Mouse (Mus musculus) thymus, adult 2 months (tissue): ENCODE data around the gene Vhl.

Experiments
- CTCF ChIP-seq: fragments of 200-500 bp; IDR thresholded peaks from 2 replicates; pipeline ENCODE4 v1.5.1; 2012; ENCODE audit warnings: mild to moderate bottlenecking, control low read depth, low read length, moderate library complexity, borderline replicate concordance; ENCODE audit not compliant: control insufficient read depth, poor library complexity, insufficient read depth; ENCODE audit errors: extremely low read depth
- POLR2A ChIP-seq: fragments of 200-500 bp; IDR thresholded peaks from 2 replicates; pipeline ENCODE4 v1.6.1; 2012; ENCODE audit warnings: mild to moderate bottlenecking, low read length, control low read depth, moderate library complexity; ENCODE audit not compliant: control insufficient read depth, poor library complexity, insufficient read depth; ENCODE audit errors: extremely low read depth

GRCm38 (mm10) chr6:113643967-113644366, 20.2 kb downstream of the Vhl start:
- TF ChIP-seq CTCF (no peak), POLR2A (no peak)
